Mouse (Mus musculus): Measurements from ENCODE around the gene Adamts10.

Adamts10 gene

GRCm38 (mm10) chr17:33552964-33553363 lies 29.0 kb downstream of the Adamts10 start:
- peak; percentile 83 for DNase-seq (ENCODE audit: low read depth, low spot score)

DNA sequence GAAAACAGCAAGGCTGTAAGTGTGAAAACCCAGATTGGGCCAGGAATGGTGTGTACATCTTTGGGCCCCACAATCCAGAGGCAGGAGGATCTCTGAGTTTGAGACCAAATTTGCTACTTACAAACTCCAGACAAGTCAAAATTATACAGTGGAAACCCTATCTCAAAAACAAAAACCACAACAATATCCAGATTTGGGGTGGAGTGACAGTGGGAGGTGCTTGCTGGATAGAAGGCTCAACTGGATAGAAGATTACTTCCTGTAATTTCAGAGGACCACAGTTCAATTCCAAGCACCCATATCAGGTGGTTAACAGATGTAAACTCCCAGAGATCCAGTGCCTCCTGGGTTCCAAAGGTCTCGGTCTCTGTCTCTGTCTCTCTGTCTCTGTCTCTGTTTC lies 30.5 kb downstream of the Adamts10 start:
- no peak for DNase-seq (ENCODE audit: low read depth, low spot score)

GRCm38 (mm10) chr17:33555223-33555855 lies 31.3 kb downstream of the Adamts10 start, which contains the start of gene Myo1f:
Gene Myo1f, plus strand, starts transcription at chr17:33555707.
- DNase-seq (ENCODE audit: low read depth, low spot score), result peak; percentile 57

DNA sequence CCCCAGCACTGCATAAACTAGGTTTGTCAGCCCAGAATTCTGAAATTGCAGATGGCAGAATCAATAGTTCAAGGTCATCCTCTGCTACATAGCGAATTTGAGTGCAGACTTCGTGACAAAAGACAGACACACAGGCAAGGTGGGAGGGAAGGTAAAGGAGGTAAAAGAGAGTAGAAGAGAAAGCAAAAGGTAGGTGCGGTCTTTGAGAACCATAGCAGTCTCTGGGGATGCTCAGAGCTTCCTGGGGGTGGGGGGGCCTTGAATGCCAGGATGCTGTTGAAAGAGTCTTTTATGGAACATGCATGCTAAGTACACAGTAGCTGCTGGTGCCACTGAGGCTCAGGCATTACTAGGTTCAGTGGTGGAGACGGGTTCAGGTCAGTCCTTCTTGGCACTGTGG lies 33.9 kb downstream of the Adamts10 start:
- no peak for DNase-seq (ENCODE audit: low read depth, low spot score)

DNA sequence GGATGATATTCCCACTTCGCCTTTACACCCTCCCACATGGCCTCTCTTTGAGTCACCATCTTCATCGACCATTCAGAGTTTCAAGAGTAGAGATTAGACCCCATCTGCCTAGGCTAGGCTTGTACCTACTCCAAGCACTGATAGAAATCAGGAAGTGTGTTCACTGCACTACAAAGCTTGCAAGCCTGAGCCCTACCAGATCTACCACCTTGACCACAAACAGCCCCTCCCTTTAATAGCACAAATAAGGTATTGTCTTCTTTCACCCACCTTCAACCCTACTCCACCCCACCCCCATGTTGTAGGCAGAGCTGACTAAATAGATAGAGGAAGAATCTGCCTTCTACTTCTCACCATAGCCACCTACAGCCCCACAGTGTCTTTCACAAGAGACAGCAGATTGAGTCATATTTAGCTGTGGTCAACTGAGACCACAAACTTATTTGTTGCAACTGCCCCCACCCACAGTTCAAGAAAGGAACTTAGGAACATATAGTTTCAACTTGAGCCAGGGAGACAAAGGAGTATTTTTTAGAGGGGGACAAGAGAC lies 39.6 kb downstream of the Adamts10 start:
- peak; percentile 63 for DNase-seq (ENCODE audit: low read depth, low spot score)

DNA sequence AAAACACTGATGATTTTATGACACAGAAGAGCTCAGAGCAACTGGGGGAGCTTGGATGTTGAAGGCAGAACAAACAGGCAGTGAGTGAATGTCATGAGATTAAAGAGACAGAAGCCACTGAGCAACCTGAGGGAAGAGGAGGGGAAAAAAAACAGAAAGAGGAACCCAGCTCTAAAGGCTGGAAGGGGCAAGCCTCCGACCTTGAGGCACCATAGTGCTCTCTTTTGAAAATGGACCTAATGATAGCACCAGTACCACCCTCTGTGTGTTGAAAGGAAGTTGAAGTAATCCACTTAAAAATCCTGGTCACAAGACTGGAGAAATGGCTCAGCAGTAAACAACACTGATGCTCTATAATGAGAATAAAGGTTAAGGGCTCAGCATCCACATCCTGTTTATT lies 40.6 kb downstream of the Adamts10 start:
- no peak for DNase-seq (ENCODE audit: low read depth, low spot score)

- DNase-seq (ENCODE audit: low read depth, low spot score), result no peak
These were observed 42.2 kb downstream of the Adamts10 start for GRCm38 (mm10) chr17:33566182-33566581.

- no peak for DNase-seq (ENCODE audit: low read depth, low spot score)
These were observed 60.1 kb downstream of the Adamts10 start for GRCm38 (mm10) chr17:33584061-33584460.

GRCm38 (mm10) chr17:33586011-33586410 lies 62.0 kb downstream of the Adamts10 start:
- no peak for DNase-seq (ENCODE audit: low read depth, low spot score)

GRCm38 (mm10) chr17:33597271-33597670 lies 73.3 kb downstream of the Adamts10 start:
- DNase-seq (ENCODE audit: low read depth, low spot score), result peak; percentile 17

- no peak for DNase-seq (ENCODE audit: low read depth, low spot score)
These were observed 74.5 kb downstream of the Adamts10 start for GRCm38 (mm10) chr17:33598506-33598905.

- DNase-seq (ENCODE audit: low read depth, low spot score), result no peak
These were observed 76.0 kb downstream of the Adamts10 start for GRCm38 (mm10) chr17:33599836-33600475.

GRCm38 (mm10) chr17:33600831-33601230 lies 76.8 kb downstream of the Adamts10 start:
- DNase-seq (ENCODE audit: low read depth, low spot score), result no peak

- no peak for DNase-seq (ENCODE audit: low read depth, low spot score)
These were observed 77.9 kb downstream of the Adamts10 start for GRCm38 (mm10) chr17:33601947-33602346.
